Mouse (Mus musculus): ENCODE measurements around the gene Ttc8. TPM values are rescaled to one million over a fixed set of nuclear protein-coding genes. Genes with fewer than 3 reads are reported as not detected.
"Not testable (repeated sequence)": the region's sequence is repeated elsewhere in the genome, so short reads cannot be mapped to it uniquely, and the experiment has no call there.

The Ttc8 gene
- total RNA-seq (2017), result 2.0 TPM in 1 of 2 replicates, not detected in the other

DNA sequence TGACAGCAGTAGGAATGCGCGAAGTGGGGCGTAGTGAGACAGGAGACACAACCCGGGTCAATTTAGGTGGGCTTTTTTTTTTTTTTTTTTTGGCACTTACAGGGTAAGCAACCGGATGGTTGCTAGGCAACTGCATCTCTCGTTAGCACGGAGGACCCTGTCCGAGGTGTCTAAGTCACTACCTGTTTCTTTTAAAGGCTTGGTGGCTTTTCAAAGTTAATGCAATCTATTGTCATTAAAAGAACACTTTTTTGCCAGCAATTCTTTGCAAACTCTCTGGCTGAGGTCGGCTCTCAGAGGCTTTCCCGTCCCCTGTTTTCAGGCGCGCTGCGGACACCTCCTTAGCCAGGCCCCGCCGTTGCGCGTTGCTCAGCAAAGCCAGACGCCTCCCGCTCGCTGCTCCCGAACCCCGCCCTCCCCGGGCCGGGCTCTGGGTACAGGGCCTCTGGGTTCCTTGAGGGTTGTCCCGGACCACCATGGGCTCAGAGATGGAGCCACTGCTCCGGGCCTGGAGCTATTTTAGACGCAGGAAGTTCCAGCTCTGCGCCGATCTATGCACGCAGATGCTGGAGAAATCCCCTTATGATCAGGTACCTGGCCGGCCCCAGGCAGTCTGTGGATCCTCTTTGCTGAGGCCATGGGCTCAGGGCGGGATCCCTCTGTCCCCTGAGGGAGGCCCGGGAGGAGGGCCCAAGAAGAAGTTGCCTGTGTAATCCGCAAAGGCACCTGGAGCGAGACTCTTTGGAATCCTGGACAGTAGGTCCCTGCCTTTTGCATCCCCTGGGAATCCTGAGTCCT lies at the start of gene Ttc8:
Gene Ttc8, plus strand, starts transcription at position 381 of the 798 bp plus-strand sequence.
- 0 out of 2 replicates have a peak, but pooled peaks have one; percentile 46 for ATAC-seq (ENCODE audit: extremely low read depth, insufficient number of reproducible peaks, low FRiP score, poor library complexity, severe bottlenecking)

DNA sequence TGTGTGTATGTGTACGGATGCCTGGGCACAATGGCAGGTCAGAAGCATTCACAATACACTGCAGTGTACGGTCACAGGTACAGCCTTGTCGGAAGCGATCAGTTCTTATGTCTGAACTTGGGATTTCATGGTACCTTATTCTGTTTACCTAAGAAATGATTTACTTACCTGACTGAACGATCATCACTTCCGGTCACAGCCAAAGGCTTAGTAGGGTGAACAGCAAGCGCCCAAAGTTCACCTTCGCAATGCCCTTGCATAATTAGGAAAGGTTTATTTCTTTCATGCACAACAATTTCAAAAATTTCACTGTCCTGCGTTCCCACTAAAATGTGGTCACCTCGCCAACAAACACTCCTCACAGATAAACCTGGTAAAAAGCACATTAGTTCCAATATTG lies 47.5 kb upstream of the Ttc8 start:
- ATAC-seq (ENCODE audit: extremely low read depth, insufficient number of reproducible peaks, low FRiP score, poor library complexity, severe bottlenecking), result no peak

DNA sequence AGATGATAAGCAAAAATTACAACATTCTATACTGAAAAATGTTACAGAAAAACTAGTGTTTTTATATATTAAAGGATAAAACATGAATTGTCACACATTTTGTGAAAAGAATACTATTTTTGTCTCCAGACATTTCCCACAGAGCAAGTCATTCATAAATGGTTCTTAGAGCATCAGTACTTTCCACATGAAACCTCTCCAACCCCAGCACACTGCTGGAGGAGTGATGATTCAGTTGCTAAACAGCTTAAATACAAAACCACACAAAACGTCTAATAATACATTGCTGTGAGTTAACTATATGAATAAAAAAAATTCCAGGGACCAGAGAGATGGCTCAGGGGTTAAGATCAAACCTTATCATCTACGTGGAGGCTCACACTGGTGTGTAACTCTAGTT lies 45.2 kb upstream of the Ttc8 start:
- no peak for ATAC-seq (ENCODE audit: extremely low read depth, insufficient number of reproducible peaks, low FRiP score, poor library complexity, severe bottlenecking)

DNA sequence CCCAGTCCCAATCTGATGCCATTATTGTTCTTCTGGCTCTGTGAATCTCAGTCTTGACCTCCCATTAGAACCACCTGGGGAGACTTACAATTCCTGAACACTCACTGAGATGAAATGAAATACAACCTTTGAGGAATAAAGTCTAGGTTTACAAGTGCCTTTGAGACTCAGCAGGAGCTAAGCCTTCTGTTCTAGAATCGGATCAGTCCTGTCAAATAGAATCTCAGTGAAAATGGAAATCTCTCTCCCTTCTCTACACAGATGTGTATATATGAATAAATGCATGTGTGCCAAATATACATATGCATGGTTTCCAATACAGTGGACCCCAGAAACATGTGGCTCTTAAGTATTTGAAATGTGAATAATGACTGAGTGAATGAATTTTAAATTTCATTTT lies 41.7 kb upstream of the Ttc8 start:
- no peak for ATAC-seq (ENCODE audit: extremely low read depth, insufficient number of reproducible peaks, low FRiP score, poor library complexity, severe bottlenecking)

DNA sequence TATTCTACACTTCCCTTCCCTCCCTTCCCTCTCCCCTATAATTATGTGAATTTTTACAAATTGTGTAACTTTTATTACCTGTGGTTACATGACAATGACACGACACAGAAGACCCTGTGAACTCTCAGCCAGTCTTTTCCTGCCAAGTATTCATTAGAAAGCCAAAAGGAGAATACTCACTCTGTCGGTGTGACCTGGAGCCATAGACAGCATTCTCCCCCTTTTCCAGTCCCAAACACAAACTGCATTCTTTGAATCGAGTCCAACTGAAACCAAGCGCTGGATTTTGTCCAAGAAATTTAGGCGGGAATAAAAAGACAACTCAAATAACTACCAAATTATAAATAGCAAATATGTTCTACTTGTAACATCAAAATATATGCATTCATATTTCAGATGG lies 38.6 kb upstream of the Ttc8 start:
- no peak for ATAC-seq (ENCODE audit: extremely low read depth, insufficient number of reproducible peaks, low FRiP score, poor library complexity, severe bottlenecking)

DNA sequence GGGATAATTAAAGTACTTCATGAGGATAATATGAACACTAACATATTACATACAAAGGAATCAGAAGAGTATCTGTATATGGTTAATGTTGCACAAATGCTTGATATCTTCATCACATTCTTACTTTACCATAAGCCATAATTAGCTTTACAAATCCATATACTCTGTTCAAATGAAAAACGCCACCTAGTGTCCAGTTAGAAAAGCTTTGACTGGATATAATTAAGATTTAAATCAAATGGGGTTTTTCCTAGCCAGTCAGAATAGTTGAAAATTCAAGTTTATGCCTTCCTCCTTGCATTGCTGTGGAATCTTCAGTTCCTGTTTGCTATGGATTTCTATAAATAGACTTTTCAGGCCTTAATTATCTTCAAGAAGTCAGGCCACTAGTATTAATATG lies 35.9 kb upstream of the Ttc8 start:
- ATAC-seq (ENCODE audit: extremely low read depth, insufficient number of reproducible peaks, low FRiP score, poor library complexity, severe bottlenecking), result no peak

DNA sequence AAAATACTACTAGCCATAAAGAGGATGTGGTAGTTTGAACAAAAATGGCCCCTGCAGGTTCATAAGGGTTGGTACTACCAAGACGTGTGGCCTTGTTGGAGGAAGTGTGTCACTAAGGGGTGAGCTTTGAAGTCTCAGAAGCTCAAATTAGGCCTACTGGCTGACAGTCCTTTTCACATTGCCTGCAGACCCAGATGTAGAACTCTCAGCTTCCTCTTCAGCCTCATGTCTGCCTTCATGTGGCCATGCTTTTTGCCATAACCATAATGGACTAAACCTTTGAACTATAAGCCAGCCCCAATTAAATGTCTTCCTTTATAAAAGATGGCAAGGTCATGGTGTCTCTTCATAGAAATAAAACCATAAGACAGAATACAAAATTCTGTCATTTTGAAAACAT lies 23.6 kb upstream of the Ttc8 start:
- ATAC-seq (ENCODE audit: extremely low read depth, insufficient number of reproducible peaks, low FRiP score, poor library complexity, severe bottlenecking), result no peak

DNA sequence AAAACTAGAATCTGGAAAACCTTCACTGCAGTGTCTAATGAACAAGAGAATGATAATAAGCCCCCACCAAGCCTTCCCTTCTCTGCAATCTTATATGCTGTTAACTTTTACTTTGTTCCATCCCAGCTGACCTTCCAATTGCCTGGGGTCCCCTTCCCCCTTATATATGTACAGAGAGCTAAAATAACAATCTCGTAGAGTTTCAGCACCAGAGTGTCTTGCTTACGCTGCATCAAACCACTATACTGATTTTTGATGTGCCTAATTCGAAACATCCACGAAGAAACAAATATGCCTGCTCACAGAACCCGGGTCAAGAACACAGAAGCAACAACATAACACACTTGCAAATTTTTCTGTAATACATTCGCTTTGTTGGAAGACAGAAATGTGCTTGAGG lies 20.7 kb upstream of the Ttc8 start:
- no peak for ATAC-seq (ENCODE audit: extremely low read depth, insufficient number of reproducible peaks, low FRiP score, poor library complexity, severe bottlenecking)

DNA sequence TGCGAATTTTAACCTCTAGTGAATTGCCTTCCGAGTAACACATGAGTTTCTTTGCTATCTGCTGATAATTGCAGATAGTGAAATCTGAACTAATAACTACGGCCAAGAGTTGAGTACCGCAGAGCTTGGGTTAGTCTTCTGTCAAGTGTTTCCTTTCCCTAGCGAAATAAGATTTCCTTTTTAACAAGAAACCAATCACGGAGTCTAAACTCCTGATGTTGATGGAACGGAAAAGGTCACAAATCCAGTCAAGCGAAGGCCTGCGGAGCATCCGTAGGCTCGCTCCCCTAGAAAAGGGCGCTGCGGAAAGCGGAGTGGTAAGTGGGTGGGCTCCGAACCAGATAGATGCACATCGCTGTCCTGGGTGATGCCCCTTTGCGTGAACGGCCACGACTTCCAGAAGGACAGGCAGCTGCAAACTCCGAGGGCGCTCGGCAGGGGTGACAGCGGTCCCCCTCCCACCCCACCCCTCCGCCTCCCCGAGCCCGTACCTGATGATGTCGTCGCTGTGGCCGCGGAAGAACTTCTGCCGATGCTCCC lies 20.0 kb upstream of the Ttc8 start:
- ATAC-seq (ENCODE audit: extremely low read depth, insufficient number of reproducible peaks, low FRiP score, poor library complexity, severe bottlenecking), result no peak

DNA sequence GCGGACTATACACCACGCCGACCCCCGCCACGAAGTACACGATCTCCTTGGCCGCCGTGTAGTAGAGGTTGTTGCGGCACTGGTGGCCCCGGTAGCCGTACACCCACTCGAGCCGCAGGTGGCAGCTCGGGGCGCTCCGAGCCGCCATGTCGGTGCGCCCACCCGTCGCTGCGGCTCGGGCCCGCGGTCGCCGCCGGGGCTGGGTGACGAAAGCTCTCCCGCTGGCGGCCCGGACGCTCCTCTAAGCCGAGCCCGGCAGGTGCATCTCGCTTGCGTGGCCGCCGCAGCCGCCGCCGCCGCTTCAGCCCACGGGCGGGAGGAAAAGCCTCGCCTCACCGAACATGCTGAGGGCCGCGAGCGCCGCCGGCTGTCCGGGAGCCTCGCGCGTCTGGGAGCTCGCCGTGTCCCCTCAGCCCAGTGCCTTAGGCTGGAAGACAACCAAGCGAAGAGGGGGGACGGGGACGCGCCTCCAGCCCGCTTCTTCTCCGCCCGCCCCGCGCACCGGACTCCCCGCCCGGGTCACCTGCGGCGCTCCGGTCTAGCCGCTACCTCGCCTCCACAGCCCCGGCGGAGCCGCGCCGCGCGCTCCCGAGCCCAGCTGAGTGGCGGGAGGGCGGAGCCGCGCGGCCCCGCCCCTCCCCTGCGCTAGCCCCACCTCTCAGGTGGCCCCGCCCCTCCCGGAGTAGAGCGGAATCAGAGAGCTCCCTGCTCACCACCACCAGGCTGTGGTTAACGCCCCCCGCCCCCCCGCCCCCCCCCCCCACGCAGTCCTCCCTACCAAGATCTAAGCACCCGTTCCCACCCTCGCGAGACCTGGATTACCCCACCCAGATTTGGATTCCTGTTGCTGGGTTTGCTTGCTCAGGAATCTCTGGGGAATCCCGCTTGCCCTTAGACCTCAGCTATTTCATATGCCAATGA lies 19.2 kb upstream of the Ttc8 start, which contains the start of gene Eml5:
Gene Eml5, minus strand, starts transcription at position 604 of the 921 bp plus-strand sequence.
- ATAC-seq (ENCODE audit: extremely low read depth, insufficient number of reproducible peaks, low FRiP score, poor library complexity, severe bottlenecking), result peak; percentile 71

DNA sequence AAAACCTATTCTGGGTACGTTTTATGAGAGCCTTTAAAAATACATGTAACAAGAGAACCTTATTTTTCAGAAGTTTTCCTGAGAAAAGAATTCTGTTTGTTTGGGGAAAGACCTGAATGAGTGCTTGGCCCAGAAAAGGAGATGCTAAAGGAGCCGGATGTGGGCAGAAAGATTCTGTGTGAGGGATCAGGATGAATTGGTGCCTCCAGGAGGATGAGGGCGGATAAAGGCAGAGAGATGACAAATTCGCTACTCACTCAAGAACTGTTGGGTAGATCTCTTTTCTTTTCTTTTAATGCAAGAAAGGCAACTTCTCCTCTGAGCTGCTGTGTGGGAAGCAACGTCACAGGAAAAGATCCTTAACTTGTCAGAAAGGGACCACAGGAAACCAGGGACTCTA lies 14.9 kb upstream of the Ttc8 start:
- ATAC-seq (ENCODE audit: extremely low read depth, insufficient number of reproducible peaks, low FRiP score, poor library complexity, severe bottlenecking), result no peak

DNA sequence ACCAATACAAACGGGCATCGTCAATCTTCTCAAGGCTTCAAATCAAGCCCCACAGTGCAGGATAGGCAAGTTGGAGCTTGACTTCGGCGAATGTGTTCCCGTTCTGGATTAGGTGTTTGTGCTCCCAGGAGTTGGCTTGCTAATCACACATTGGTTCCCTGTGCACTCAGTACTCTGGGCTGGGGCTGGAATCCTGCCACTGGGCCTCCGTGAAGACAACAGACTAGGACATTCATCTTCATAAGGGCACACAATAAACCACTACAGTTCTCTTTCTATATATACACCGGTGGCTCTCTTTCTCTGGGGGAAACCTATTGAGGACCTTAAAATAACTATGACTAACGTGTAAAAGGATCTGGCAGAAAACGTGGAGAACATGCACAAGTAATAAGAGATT lies 10.3 kb upstream of the Ttc8 start:
- ATAC-seq (ENCODE audit: extremely low read depth, insufficient number of reproducible peaks, low FRiP score, poor library complexity, severe bottlenecking), result no peak

DNA sequence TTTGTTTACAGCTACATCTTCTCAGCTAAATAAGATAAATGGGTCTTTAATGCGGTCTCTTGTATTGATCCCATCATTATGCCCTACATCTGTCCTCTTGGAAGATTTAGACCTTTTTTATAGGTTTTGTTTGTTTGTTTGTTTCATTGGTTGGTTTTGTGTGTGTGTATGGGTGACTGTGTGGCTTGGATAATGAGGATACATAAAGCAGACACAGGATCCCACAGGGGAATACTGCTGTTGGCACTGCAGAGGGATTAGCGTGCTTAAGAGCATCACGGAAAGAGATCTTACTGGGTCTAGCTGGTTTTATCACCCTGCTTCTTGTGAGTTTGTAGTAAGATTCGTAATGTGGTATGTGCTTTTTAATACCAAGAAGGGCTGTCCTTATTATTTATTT lies 10.8 kb downstream of the Ttc8 start:
- no peak for ATAC-seq (ENCODE audit: extremely low read depth, insufficient number of reproducible peaks, low FRiP score, poor library complexity, severe bottlenecking)

DNA sequence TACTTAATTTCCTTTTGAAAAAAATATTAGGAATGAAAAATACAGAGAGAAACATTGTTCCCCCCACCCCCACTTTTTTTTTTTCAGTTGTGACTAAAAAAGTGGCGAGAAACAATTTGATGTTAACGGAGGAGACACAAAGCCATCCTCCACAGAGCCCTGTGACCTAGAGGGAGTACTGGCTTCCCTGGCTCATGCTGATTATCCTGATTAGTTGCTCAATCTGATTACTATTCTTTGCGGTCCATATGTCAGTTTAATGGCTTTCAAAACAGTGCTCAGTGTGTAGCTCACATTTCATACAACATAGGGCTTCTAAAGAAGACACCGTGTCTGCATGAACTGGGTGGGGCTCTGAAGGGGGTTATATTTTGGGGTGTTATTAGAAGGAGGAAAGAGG lies 12.1 kb downstream of the Ttc8 start:
- no peak for ATAC-seq (ENCODE audit: extremely low read depth, insufficient number of reproducible peaks, low FRiP score, poor library complexity, severe bottlenecking)

DNA sequence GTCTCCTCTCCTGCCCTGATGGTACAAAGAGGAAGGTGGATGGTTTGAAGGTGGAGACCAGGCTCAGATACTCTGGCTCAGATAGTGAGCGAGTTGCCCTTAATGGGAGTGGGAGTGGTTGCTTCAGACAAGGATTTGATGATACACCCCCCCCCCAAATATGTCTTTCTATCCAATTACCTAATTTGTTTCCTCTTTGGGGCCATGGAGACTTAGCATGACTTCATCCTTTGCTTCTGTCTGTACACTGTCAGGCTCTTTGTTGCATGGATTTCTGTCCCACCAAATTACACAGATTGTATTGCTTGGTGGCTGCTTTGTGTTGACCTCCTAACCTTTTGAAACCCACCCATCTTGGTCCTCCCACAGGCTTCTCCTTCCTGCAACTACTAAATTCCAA lies 12.5 kb downstream of the Ttc8 start:
- no peak for ATAC-seq (ENCODE audit: extremely low read depth, insufficient number of reproducible peaks, low FRiP score, poor library complexity, severe bottlenecking)

DNA sequence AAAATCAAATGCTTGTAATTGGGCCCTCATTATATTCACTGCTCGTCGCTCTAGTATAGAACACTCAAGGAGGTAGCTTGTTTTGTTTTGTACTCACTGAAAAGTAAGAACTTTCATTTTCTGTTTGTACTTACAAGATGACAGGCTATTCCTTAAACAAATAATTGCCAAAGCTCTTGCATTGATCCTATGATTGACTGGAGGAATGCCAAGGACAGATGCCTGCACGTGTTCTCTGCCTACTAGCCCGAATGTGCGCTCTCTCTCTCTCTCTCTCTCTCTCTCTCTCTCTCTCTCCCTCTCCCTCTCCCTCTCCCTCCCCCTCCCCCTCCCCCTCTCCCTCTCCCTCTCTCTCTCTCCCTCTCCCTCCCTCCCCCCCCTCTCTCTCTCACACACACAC lies 30.9 kb downstream of the Ttc8 start:
- not testable (repeated sequence) for ATAC-seq (ENCODE audit: extremely low read depth, insufficient number of reproducible peaks, low FRiP score, poor library complexity, severe bottlenecking)

DNA sequence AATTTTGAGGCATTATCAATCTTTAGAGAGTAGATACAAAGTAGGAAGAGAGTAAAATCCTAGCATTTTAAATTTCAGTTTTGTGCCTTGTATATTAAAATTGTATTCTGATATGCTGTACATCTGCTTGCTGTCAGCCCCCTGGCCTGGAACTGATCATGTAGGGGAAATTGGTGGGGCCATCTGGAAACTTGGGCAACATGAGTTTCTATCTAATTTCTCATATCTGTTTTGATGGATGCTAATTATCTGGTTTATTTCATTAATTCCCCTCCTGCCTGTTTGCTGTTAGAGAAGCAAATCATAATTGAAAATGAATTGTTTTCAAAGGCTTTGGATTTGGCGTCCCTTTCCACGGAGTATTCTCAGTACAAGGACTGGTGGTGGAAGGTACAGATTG lies 36.6 kb downstream of the Ttc8 start:
- ATAC-seq (ENCODE audit: extremely low read depth, insufficient number of reproducible peaks, low FRiP score, poor library complexity, severe bottlenecking), result no peak

DNA sequence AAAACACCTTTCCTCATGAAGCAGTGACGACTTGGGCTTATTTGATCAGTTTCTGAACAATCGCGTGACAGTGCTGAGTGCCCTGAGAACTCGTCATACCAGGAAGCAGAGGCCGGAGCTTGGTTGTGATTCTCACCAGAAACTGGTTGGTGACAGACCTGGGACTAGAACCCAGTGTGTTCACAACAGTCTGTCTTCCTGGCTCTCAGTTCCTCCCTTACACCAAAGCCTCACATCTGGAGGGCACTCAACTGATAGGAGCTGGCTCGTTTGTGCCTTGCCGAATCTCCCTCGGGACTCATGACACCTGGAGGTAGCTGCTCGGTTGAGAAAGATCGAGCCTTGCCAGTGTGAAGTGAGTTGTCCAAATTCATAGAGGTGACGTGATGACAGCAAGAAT lies 37.1 kb downstream of the Ttc8 start:
- no peak for ATAC-seq (ENCODE audit: extremely low read depth, insufficient number of reproducible peaks, low FRiP score, poor library complexity, severe bottlenecking)

DNA sequence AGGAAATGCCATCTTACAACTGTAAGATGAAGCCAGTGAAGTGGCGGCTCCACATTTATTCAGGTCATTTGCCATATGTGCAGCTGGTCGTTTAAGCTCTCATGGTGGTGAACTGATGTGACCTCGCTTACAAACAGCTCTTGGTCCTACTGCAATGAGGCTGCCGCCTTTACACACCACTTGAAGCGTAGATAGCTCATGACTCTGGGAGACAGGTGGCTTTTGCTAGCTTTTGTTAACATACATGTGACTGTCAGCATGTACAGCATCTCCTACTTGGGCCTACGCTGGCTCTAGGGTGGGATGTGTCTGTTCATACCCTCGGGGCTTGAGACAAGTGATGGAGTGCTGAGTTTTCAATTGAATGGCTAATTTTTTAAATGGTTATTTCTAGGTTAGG lies 40.6 kb downstream of the Ttc8 start:
- ATAC-seq (ENCODE audit: extremely low read depth, insufficient number of reproducible peaks, low FRiP score, poor library complexity, severe bottlenecking), result no peak

DNA sequence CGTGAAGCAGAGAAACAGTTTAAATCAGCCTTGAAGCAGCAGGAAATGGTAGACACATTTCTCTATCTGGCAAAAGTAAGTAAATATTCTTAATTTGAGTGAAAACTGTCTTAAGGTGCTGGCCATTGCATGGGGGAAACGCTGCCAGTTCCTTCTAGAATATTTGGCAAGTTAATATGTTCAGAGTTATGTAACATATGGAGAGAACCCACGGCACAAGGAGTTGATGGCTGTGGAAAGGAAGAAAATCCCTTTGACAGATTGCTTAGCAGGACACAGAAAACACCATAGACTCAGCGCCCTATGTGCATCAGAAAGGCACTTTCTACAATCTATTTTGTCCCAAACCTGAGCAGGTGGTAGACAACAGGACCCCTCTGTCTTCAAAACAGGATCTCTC lies 41.0 kb downstream of the Ttc8 start:
- no peak for ATAC-seq (ENCODE audit: extremely low read depth, insufficient number of reproducible peaks, low FRiP score, poor library complexity, severe bottlenecking)
